Mouse (Mus musculus) liver, postnatal 0 days (tissue): ENCODE results near the gene Aatf.

Experiments used
- CTCF ChIP-seq: sonication (generic); IDR thresholded peaks from 2 replicates; pipeline ENCODE4 v1.5.1; 2016; ENCODE audit warnings: antibody characterized with exemption, low read depth
- EP300 ChIP-seq: IDR thresholded peaks from 2 replicates; pipeline ENCODE4 v1.6.1; 2016; ENCODE audit warnings: antibody characterized with exemption, low read depth, mild to moderate bottlenecking

- TF ChIP-seq CTCF = no peak
- no peak for TF ChIP-seq EP300
Measured at GRCm38 (mm10) chr11:84411642-84412018, 101.7 kb downstream of the Aatf start.
